Mouse (Mus musculus) cerebellum, adult 18-20 months (tissue): ENCODE measurements at regions not wholly inside any gene's neighbourhood (a gene's known extent, or its start where the extent isn't known, plus 50 kb on each side); places are given as distances from the start of the nearest gene placed in this dataset.
A peak's percentile ranks its signal among the peaks of the same experiment; 100 is the strongest.

ENCODE experiments used
- DNase-seq, 2 experiments: peaks; one replicate each; pipeline ENCODE4 v3.0.0; 2021

DNA sequence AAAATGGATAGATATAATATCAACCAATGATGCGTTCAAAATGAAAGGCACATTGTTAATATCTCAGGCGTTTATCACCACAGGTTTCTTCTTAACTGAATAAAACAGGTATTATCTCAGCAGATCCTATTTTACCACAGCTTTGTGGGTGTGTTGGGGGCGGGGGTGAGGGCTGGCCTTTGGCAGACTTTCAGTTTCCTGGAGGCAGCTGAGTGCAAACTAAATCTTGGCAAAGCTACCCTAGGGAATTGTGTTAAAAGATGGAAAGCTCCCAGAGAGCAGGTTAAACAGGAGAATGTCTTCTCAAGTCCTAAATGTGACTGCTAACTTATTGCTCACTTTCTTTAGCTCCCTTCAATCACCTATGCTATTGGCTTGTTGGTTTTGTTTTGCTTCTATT is 223.8 kb downstream of the Kdm4c start:
- no peak for DNase-seq

DNA sequence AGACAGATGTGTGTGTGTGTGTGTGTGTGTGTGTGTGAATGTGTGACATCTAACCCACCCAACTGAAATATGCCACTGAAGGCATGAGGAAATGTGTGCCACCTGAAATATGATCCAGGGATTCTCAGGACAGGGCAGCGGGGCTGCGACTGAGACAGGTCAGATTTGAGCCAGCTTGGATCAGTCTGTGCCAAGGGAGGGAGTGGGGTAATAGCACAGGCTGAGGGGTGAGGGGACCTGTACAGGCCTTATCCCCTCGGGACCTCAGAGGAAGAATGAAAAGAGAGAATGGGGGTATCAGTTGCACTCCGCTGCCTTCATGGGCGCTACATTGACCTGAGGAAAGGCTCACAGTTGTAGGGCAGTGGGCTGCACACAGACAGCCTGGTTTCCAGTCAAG is 270.2 kb downstream of the Kdm4c start:
- DNase-seq, result no peak

DNA sequence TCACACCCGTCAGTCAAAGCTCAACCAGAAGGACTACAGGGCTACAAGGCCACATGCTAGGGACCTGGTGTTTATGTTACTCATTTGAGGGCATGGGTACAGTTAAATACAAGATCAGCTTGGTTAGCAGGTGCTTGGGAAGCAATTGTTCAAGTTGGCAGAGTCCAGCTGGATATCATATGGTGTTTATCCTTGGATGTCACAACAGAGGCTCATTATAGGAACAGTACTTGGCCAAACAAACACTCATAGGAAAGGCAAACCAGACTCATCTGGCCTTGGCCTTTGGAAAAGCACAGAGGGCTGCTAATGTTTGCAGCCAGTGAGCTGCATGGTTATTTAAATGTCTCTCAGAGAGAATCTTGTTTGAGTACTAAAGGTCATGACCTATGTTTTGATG is 311.6 kb downstream of the Kdm4c start:
- DNase-seq, result no peak

DNA sequence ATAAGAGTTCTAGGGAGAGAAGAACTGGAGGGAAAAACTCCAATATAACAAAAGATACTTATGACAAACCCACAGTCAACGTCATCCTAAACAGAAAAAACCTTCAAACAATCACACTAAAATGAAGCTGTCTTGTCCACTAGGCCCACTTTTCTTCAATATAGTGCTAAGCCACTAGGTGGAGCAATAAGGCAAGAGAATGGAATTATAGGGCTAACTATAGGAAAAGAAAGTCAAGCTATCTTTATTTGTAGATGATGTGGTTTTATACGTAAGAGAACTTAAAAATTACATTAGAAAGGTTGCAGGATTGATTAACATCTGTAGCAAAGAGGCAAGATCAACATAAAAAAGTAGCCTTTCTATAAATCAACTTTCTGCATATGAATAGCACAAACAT is 321.3 kb downstream of the Kdm4c start:
- peak; percentile 17 to 28 for DNase-seq

DNA sequence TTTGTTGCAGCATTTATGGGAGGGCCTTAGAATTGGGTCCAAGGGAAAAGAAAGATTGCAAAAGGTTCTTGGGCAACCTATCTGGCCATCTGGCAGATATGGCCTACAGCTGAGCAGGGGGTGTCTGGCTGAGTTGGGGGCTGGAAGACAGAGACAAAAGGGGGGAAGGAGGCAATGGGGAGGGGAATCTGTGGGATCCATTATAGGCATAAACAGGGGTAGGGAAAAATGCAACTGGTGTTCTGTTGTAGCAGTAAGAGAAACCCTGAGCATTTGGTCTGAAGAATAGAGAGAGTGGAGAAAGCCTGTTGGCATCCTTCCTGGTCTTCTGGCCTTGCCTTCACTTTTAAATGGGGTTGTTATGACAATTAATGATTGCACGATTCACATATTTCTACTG is 344.1 kb downstream of the Kdm4c start:
- DNase-seq, result no peak

DNA sequence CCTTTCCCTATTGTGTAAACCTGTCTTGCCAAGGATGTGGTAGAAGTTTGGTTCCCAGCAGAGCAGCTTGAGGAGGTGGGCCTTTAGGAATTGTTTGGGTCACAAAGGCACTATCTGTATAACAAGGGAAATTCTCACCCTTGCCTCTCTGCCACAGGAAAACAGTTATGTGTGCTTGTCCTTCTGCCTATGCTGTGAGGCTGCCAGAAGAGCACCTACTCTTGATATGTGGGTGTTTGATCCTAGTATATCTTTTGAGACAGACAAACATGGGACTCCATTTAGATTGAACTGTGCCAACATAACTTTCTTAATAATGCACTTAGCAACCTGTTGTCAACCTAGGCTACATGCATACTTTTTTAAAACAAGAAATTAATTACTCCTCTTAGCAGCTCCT is 344.8 kb downstream of the Kdm4c start:
- no peak for DNase-seq

DNA sequence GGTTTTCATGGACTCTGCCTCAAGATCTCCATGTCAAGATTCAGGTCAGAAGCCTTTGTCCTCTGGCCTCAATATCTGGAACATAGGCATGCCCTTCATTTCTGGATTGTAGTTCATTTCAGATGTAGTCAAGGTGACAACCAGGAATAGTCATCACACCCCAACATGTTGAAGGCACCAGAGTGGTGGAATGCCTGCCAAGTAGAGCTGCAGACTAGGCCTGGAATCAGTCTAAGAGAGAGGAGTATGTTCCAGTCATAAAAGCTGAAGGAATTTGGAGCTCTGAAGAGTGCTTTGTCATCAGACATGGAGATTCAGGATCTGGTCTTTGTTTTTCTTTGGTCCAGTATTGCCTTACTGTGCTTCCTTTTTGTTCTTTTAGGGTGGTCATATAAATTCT is 346.5 kb downstream of the Kdm4c start:
- DNase-seq, result no peak

DNA sequence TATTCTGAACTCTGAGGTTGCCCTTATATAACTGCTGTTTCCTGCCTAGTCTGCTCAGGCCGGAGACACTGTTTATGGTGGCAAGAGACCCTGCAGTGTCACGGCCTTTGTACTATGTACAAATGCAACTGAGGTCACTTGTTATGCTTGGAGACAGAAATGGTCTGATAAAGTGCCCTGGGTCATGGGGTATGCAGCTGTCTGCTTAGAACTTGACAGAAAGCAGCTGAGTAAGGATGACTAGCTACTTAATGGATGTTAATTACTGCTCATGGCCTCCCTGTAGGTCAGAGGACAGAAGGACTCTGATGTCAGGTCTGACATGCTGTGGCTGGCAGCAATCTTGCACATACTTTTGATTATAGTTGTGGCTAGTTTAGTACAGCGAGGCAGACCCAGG is 370.7 kb downstream of the Kdm4c start:
- no peak for DNase-seq
